Mouse (Mus musculus) urinary bladder, postnatal 36 days (tissue): ENCODE measurements around the gene Impg1.

Source experiments
- DNase-seq, 2 experiments: peaks; one replicate each; pipeline ENCODE4 v3.0.0; 2022; ENCODE audit warnings: low spot score in 2 of 2, mixed read lengths in 1 of 2

The Impg1 gene

GRCm38 (mm10) chr9:80465381-80465780, at the start of gene Impg1:
Gene Impg1 (minus strand): TSS chr9:80465481.
- no peak for DNase-seq

DNA sequence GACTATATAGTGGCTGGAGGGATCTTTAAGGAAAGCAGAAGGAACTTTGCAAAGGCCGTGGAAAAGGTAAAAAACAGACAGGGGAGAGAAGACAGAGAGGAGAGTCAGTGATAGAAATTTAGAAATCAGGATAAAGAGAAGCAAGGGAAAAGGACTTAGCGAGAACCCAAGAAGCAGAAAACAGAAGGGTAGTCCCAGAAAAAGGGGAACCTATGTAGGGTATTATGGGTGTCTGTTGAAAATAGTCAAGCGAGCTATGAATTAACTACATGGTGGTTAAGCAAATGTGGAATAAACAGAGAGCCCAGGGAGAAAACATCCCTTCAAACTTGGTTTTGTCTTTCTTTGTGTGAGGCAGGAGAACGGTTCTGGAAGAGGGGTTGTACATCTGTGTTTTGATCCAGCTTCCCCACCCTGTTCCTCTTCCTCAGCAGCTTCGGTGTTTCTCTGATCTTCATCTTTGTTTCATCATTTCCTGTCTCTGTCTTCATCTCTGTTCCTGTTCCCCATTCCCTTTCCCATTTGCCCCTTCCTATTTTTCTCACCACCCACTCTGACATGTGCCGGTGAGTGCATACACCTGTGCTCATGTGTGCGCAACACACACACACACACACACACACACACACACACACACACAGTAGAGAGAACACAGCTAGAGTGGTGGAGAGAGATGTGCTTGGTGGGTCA, 44.3 kb upstream of the Impg1 start:
- no peak for DNase-seq

GRCm38 (mm10) chr9:80504496-80505012, 39.3 kb upstream of the Impg1 start:
- no peak for DNase-seq

DNA sequence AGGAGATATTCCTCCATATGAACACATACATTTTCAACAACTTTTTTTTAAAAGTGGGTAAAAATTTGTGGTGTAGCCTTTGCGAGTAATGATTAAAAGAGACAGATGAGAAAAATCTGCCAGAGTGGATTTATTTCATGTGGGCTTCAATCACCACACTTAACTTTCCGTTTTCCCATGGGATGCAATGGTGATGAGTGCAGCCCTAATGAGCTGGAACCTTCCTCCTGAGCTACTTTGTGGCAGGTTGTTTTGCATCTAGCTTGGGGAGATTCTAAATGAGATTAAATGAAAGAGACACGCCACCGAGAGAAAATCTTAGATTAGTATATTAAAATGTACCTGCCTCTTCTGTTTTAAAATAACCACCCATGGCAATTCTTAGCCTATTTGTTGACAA, 26.3 kb upstream of the Impg1 start:
- no peak for DNase-seq

DNA sequence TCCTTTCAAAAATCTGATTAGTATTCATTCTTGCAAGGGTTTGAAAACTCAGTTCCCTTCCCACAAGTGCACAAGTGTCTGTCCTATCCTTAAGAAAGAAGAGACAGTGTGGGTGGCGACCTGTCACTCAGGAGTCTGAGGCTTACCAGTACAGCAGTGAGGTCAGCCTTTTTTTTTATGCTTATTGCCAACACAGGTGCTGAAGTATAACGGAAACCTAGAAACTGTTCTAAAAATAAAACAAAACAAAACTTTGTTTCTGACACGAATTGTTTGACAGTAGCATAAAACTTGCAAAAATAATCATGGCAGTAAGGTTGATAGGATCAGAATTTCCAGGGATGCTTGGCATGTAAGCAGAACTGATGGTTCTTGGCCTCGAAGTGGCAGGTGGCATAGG, 4.9 kb downstream of the Impg1 start:
- DNase-seq: no peak

- DNase-seq: no peak
Observed at GRCm38 (mm10) chr9:80450467-80451261, 14.6 kb downstream of the Impg1 start.

DNA sequence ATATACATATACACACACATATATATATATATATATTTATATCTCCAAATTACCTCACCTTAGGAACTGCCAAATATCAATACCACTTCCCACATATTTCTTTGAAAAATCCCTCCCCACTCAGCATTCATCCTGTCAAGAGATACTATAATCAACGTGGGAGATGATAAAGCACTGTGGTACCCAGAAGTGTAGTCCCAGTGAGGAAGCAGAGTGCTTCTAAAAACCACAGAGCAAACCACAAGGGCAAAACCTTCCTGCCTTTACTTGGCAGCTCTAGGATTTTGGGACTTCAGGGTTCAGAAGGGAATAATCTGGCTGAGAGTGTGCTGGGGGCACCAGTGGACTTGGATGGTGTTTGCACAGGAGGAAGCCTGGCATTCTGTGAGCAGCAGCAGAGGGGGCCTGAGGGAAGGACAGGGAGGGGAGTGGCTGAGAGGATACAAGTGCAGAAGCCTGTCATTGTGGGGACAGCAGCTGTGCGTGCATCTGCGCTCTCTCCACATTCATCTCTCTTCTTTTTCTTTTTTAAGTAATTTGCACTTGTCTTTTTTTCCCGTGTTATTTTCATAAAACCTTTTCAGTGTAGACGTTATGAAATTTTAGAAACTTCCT, 24.1 kb downstream of the Impg1 start:
- no peak for DNase-seq

GRCm38 (mm10) chr9:80391404-80391803, 73.9 kb downstream of the Impg1 start:
- no peak for DNase-seq

GRCm38 (mm10) chr9:80391002-80391401, 74.3 kb downstream of the Impg1 start:
- DNase-seq: no peak

GRCm38 (mm10) chr9:80387890-80388289, 77.4 kb downstream of the Impg1 start:
- no peak for DNase-seq

DNA sequence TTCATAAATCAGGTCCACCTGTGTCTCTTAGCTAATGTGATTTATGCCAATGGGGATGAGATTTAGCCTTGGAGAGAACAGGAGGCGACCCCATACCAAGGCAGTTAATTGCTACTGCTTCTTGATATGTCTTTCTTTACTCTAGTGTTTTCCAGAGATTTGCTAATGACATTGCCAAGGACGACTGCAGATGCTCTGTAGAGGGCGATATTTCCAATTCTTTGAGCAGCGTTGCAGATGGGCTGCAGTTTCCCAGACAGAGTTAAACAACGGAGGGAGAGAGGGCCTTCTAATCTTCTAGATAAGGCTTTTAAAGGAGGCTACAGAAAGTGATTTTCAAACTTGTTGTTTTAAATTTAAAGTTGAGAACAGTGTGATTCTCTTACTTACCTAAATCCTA, 78.8 kb downstream of the Impg1 start:
- no peak for DNase-seq

- DNase-seq: peak in 1 of 2 experiments; percentile 3
Observed at GRCm38 (mm10) chr9:80386000-80386399, 79.3 kb downstream of the Impg1 start.

GRCm38 (mm10) chr9:80382711-80383110, 82.6 kb downstream of the Impg1 start:
- DNase-seq: no peak

DNA sequence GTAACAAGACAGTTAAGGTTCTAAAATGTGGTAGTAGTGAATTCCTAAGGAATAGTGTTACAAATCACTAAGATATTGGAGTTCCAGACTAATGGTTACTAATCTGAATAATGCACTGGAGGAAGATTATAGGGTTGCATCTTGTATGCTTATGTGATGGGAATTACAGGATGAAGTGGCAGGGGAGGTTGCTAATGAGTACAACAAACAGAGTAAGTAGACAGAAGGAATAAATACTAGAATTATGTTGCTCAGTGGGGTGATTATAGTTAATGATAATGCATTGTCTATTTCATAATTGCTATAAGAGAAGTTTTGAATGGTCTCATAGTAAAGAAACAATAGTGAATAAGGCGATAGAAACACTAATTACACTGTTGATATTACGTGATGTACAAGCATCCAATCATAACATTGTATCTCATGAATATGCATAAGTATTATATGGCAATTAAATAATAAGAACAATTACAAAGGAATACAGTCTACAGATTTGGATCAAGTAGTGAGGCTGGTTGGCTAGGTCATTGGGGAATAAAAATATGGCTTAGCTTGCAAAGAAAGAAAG, 85.1 kb downstream of the Impg1 start:
- DNase-seq: no peak

DNA sequence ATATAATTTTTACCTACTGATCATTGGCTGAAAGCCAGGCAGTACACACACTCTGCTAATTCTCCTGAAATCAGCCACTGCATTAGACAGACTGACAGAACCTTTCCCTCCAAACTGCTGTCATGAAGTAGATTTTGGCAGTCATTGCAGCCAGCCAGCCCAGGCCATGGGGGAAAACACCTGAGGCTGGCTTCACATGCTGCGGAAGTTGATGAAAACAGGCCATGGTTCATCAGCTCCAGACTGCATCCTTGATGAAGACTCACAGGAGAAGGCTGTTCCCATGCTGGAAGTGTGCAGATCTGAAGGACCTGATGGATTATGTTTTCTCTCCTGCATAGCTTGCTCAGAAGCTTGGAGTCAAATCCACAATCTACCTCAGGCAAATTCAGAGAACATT, 91.2 kb downstream of the Impg1 start:
- DNase-seq: no peak

- DNase-seq: no peak
Observed at GRCm38 (mm10) chr9:80373304-80373739, 92.0 kb downstream of the Impg1 start.

DNA sequence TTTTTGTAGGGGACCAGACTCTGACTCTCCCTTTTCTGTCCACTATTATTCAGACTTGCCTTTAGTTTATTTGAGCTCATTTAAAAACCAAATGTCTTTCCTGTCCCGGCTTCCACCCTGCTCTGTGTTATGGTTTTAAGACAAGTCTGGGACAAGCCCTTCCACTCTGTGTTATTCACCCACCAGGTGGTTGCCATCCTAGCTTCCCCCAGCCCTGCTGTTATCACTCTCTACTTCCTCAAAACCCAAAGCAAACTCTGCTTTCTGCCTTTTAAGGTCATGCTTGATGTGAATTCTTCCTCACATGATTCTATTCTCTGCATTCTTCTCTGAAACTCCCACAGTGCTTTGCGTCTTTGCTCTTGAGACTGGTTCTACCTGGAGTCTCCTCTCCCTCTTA, 96.6 kb downstream of the Impg1 start:
- DNase-seq: no peak

GRCm38 (mm10) chr9:80367520-80368204, 97.6 kb downstream of the Impg1 start:
- no peak for DNase-seq

DNA sequence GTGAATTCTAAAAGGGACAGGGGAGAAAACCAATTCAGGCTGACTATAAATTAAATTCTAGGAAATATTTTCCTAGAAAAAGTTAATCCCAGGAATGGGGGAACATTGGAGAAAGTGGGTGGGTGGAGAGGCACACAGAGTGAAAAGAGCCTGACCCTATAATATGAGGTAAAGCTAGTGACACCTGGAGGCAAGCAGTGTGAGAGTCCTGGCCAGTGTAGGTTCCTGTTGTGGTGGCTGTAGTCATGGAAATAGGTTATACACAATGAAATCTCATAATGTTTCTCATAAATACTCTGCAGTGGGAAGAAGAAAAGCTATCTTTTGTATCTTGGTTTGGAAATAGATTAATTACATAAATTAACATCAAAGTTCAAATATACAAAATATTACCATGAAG, 105.2 kb downstream of the Impg1 start:
- no peak for DNase-seq

DNA sequence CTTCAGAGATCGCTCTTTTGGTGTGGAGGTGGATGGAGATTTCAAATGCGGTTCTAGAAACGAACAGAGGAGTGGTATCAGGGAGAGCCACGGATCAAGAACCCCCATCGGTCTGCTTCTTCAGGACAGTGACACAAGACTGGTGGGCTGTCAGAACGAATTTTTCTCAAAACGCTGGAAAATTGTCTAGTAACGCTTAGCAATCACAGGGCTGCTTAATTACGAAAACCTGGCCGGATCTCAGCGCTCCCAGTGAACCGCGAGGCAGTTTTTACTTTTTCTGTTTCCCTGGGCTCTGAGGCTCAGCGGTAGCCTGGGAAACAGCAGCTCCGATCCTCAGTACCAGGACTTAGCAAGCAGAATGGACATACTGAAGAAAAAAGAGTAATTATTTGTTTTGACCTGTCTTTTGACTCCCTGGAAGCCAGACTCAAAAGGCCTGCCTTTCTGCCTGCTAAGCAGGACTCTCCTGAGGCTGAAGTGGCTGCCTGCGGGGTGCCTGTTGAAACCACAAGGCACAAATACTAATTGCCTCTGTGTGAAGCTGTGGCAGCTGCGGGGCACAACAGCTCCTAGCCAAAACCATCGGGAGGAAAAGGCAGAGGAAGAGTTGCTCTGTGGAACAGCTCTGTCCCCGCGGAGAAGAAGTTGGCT, 113.5 kb downstream of the Impg1 start:
- no peak for DNase-seq

DNA sequence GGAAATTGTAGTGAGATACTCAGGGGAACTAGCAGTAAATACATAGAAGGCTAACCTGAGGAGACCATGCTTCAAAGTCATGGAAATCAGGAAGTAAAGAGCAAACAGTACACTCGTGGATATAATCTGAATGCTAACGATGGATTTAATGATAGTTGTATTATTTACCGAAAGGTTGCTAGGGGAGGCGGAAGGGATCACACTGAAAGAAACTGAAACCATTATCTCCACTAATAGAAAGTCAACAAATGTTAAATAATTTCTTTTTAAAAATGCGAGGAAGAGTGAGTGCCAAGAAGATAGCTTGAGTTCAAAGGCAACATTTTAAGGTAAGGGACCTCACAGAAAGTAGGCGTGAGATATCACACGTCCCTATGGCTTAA, 114.0 kb downstream of the Impg1 start:
- DNase-seq: no peak
